Mouse (Mus musculus): ENCODE data around the gene Prkg1. TPM values are rescaled to one million over a fixed set of nuclear protein-coding genes. Genes with fewer than 3 reads are reported as not detected.

Gene Prkg1
- total and polyA plus RNA-seq, 3 experiments, result not detected

DNA sequence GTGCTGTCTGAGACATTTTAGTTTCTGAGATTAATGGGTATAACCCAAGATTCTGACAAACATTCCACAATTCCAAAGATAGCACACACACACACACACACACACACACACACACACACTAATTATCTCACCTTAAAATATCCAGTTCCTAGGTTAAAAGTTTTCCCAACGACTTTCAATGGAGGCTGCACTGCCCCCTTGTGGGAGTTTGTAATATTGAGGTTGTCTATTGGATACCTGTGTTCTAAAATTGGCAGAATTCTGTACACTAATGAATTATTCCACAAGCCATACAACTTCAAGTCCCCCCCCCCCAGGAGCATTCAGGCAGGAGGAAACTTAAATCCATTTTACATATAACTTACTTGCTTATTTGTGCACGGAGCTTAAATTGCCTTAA lies 18.2 kb downstream of the Prkg1 start:
- DNase-seq (ENCODE audit: low read depth, low spot score), result peak; percentile 45
- no peaks in the 10 kb centered on the region for H3K36me3 ChIP-seq (ENCODE audit: control insufficient read depth in 1 of 2, insufficient read depth in 2 of 2, low read length in 2 of 2)

DNA sequence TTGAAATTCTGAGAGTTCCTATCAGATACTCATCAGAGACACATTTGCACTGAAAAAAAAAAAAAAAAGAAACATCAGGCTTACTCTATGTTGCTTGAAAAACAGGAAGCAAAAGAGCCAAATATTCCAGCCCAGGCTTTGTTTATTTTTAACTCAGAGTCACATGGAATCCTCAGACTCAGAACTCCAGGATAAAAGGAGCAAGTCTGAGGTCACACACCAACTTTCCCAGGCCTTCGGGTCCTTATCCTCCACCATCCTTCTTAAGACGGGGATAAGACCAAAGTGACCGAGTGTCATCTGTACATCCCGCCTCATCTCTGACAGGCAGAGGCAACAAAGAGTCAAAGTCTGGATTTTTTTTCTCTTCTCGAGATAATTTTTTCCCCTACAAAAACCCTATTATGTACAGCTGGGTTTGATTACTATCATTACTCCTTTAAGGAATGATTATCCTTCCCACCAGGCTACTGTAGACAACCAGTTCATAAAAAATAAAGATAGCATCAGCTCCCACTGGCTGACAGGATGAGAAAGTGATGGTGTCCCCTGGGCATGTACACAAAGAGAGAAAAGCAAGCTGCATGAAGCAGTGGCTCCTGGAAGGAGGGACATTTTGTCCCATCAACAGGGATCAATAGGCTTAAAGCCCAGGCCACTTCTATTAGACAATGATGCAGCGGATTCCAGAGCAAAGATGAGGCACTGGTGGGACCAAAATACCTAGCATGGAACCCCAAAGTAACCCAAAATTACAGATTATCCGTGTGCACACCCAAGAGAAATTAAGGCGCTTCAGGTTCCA lies 21.4 kb downstream of the Prkg1 start:
- H3K79me2 ChIP-seq (ENCODE audit: control insufficient read depth, insufficient read depth, low read length, poor library complexity), result no peaks in the 10 kb centered on the region
- no peak overlapping the region for H3K27ac ChIP-seq (ENCODE audit: control insufficient read depth, low read depth, low read length)
- no peak for DNase-seq (ENCODE audit: low read depth, low spot score)
- no peak overlapping the region for H3K4me3 ChIP-seq (ENCODE audit: control insufficient read depth in 1 of 2, insufficient read depth in 1 of 2, low read depth in 2 of 2, low read length in 2 of 2)
- no peaks in the 10 kb centered on the region for H3K36me3 ChIP-seq (ENCODE audit: control insufficient read depth in 1 of 2, insufficient read depth in 2 of 2, low read length in 2 of 2)
- TF ChIP-seq MYB (IDR thresholded peaks at IDR 0.05; ENCODE audit: low read depth, low read length) (no peak), GABPA (IDR thresholded peaks at IDR 0.05; ENCODE audit: low read depth, low read length) (no peak), USF1 (IDR thresholded peaks at IDR 0.05; ENCODE audit: low read depth, low read length) (no peak), CTCF (IDR thresholded peaks at IDR 0.05 in 2 of 3, conservative IDR thresholded peaks at IDR 0.05 in 1 of 3; ENCODE audit: control insufficient read depth in 1 of 3, insufficient read depth in 1 of 3, low read depth in 2 of 3, low read length in 3 of 3, poor library complexity in 1 of 3, severe bottlenecking in 1 of 3) (no peak), NRF1 (IDR thresholded peaks at IDR 0.05; ENCODE audit: insufficient read depth, low read depth, low read length, poor library complexity, severe bottlenecking) (no peak), ETS1 (IDR thresholded peaks at IDR 0.05; ENCODE audit: low read depth, low read length) (no peak), MYC (IDR thresholded peaks at IDR 0.05; ENCODE audit: low read depth, low read length) (no peak), POLR2A (IDR thresholded peaks at IDR 0.05; ENCODE audit: control insufficient read depth in 1 of 2, insufficient read depth in 1 of 2, low read depth in 1 of 2, low read length in 2 of 2, poor library complexity in 1 of 2) (no peak), NELFE (IDR thresholded peaks at IDR 0.05; ENCODE audit: low read depth, low read length) (no peak), RAD21 (IDR thresholded peaks at IDR 0.05; ENCODE audit: low read depth, low read length) (no peak), E2F4 (IDR thresholded peaks at IDR 0.05; ENCODE audit: borderline replicate concordance, low read depth, low read length) (no peak), TCF12 (IDR thresholded peaks at IDR 0.05; ENCODE audit: low read depth, low read length) (no peak), KAT2A (conservative IDR thresholded peaks at IDR 0.05; ENCODE audit: low read depth, low read length) (no peak), MEF2A (IDR thresholded peaks at IDR 0.05; ENCODE audit: extremely low read depth, insufficient replicate concordance, low read depth, low read length, poor library complexity, severe bottlenecking) (no peak)
- H3K9me3 ChIP-seq (replicated peaks; ENCODE audit: insufficient read depth, low read length), result no peaks in the 10 kb centered on the region
- H3K4me1 ChIP-seq (ENCODE audit: control insufficient read depth in 1 of 2, insufficient read depth in 2 of 2, low read length in 2 of 2), result no peaks in the 10 kb centered on the region
- H3K27me3 ChIP-seq (ENCODE audit: control insufficient read depth in 1 of 2, insufficient read depth in 2 of 2, low read length in 2 of 2), result peaks cover 0 to 2% of the 10 kb centered on the region in 2 experiments; a peak in 2 of 4 replicates
- no peak overlapping the region for H3K9ac ChIP-seq (ENCODE audit: control insufficient read depth, low read depth, low read length, poor library complexity, severe bottlenecking)

More for the DNA sequence above, 18.2 kb downstream of the Prkg1 start:
- TF ChIP-seq POLR2AphosphoS5 (IDR thresholded peaks at IDR 0.05; ENCODE audit: borderline replicate concordance, low read depth, low read length) (no peak), MEF2A (IDR thresholded peaks at IDR 0.05; ENCODE audit: extremely low read depth, insufficient replicate concordance, low read depth, low read length, poor library complexity, severe bottlenecking) (no peak), SMC3 (IDR thresholded peaks at IDR 0.05; ENCODE audit: low read depth, low read length) (peak; percentile 82), ZC3H11A (IDR thresholded peaks at IDR 0.05; ENCODE audit: low read depth, low read length) (peak; percentile 47), CTCF (IDR thresholded peaks at IDR 0.05 in 2 of 3, conservative IDR thresholded peaks at IDR 0.05 in 1 of 3; ENCODE audit: control insufficient read depth in 1 of 3, insufficient read depth in 1 of 3, low read depth in 2 of 3, low read length in 3 of 3, poor library complexity in 1 of 3, severe bottlenecking in 1 of 3) (peak in 2 of 3 experiments; percentile 37 to 74; a peak in 3 of 6 replicates), RAD21 (IDR thresholded peaks at IDR 0.05; ENCODE audit: low read depth, low read length) (peak; percentile 68)
- no peaks in the 10 kb centered on the region for H3K4me1 ChIP-seq (ENCODE audit: control insufficient read depth in 1 of 2, insufficient read depth in 2 of 2, low read length in 2 of 2)
- no peak overlapping the region for H3K27ac ChIP-seq (ENCODE audit: control insufficient read depth, low read depth, low read length)
- no peak overlapping the region for H3K9ac ChIP-seq (ENCODE audit: control insufficient read depth, low read depth, low read length, poor library complexity, severe bottlenecking)
- no peaks in the 10 kb centered on the region for H3K79me2 ChIP-seq (ENCODE audit: control insufficient read depth, insufficient read depth, low read length, poor library complexity)
- H3K9me3 ChIP-seq (replicated peaks; ENCODE audit: insufficient read depth, low read length), result no peaks in the 10 kb centered on the region
- H3K4me3 ChIP-seq (ENCODE audit: control insufficient read depth in 1 of 2, insufficient read depth in 1 of 2, low read depth in 2 of 2, low read length in 2 of 2), result no peak overlapping the region
- peaks cover 0 to 2% of the 10 kb centered on the region in 2 experiments; a peak in 3 of 4 replicates for H3K27me3 ChIP-seq (ENCODE audit: control insufficient read depth in 1 of 2, insufficient read depth in 2 of 2, low read length in 2 of 2)

All from MEL (cell line).